Mouse (Mus musculus) erythroblast, embryonic 14.5 days (primary cell): ENCODE measurements around the gene Clca1.

ENCODE experiments used
- GATA1 ChIP-seq: IDR thresholded peaks from 2 replicates; pipeline ENCODE4 v1.6.1; 2012; ENCODE audit warnings: low read length, inconsistent platforms, mixed read lengths
- TAL1 ChIP-seq: IDR thresholded peaks from 3 replicates; pipeline ENCODE4 v1.6.1; 2012; ENCODE audit warnings: low read length, inconsistent platforms, mixed read lengths

GRCm38 (mm10) chr3:144977631-144978030 lies 54.9 kb downstream of the Clca1 start:
- no peak for TF ChIP-seq TAL1
- TF ChIP-seq GATA1, result no peak
